Mouse (Mus musculus): ENCODE results near the gene Dse. TPM values are rescaled to one million over a fixed set of nuclear protein-coding genes. Genes with fewer than 3 reads are reported as not detected.
A peak's percentile ranks its signal among the peaks of the same experiment; 100 is the strongest.
"Not testable (repeated sequence)": the region's sequence is repeated elsewhere in the genome, so short reads cannot be mapped to it uniquely, and the experiment has no call there.

Gene Dse
- 10 to 100 TPM in 1 of 4 experiments, 1 to 10 TPM in 3; 8.0 to 10.5 (median 8.3) TPM for total RNA-seq (2022)

GRCm38 (mm10) chr10:34207503-34207850 is at the start of gene Dse:
Gene Dse, minus strand, starts transcription at chr10:34207715.
- DNase-seq (ENCODE audit: low spot score in 2 of 2) = peak in 1 of 2 experiments; percentile 3

- not testable (repeated sequence) for DNase-seq (ENCODE audit: low spot score in 2 of 2)
These were observed 45.3 kb upstream of the Dse start for GRCm38 (mm10) chr10:34252833-34253232.

GRCm38 (mm10) chr10:34249594-34249993 is 42.1 kb upstream of the Dse start:
- DNase-seq (ENCODE audit: low spot score in 2 of 2) = no peak

- DNase-seq (ENCODE audit: low spot score in 2 of 2) = no peak
These were observed 40.2 kb upstream of the Dse start for GRCm38 (mm10) chr10:34247757-34248156.

GRCm38 (mm10) chr10:34246106-34246505 is 38.6 kb upstream of the Dse start:
- no peak for DNase-seq (ENCODE audit: low spot score in 2 of 2)

- no peak for DNase-seq (ENCODE audit: low spot score in 2 of 2)
These were observed 37.2 kb upstream of the Dse start for GRCm38 (mm10) chr10:34244745-34245144.

GRCm38 (mm10) chr10:34238536-34238935 is 31.0 kb upstream of the Dse start:
- no peak for DNase-seq (ENCODE audit: low spot score in 2 of 2)

GRCm38 (mm10) chr10:34236569-34236968 is 29.1 kb upstream of the Dse start:
- DNase-seq (ENCODE audit: low spot score in 2 of 2) = no peak

- no peak for DNase-seq (ENCODE audit: low spot score in 2 of 2)
These were observed 27.9 kb upstream of the Dse start for GRCm38 (mm10) chr10:34235384-34235783.

- DNase-seq (ENCODE audit: low spot score in 2 of 2) = no peak
These were observed 26.6 kb upstream of the Dse start for GRCm38 (mm10) chr10:34233931-34234745.

GRCm38 (mm10) chr10:34233418-34233817 is 25.9 kb upstream of the Dse start:
- no peak for DNase-seq (ENCODE audit: low spot score in 2 of 2)

GRCm38 (mm10) chr10:34230121-34230675 is 22.7 kb upstream of the Dse start:
- no peak for DNase-seq (ENCODE audit: low spot score in 2 of 2)

- no peak for DNase-seq (ENCODE audit: low spot score in 2 of 2)
These were observed 22.0 kb upstream of the Dse start for GRCm38 (mm10) chr10:34229491-34229890.

- DNase-seq (ENCODE audit: low spot score in 2 of 2) = no peak
These were observed 16.1 kb upstream of the Dse start for GRCm38 (mm10) chr10:34223660-34224059.

GRCm38 (mm10) chr10:34221909-34222620 is 14.6 kb upstream of the Dse start:
- DNase-seq (ENCODE audit: low spot score in 2 of 2) = no peak

- DNase-seq (ENCODE audit: low spot score in 2 of 2) = no peak
These were observed 10.7 kb upstream of the Dse start for GRCm38 (mm10) chr10:34218191-34218590.

- DNase-seq (ENCODE audit: low spot score in 2 of 2) = no peak
These were observed 8.2 kb upstream of the Dse start for GRCm38 (mm10) chr10:34215667-34216066.

GRCm38 (mm10) chr10:34209951-34210350 is 2.4 kb upstream of the Dse start:
- no peak for DNase-seq (ENCODE audit: low spot score in 2 of 2)

GRCm38 (mm10) chr10:34208031-34208430 is 516 bp upstream of the Dse start:
- no peak for DNase-seq (ENCODE audit: low spot score in 2 of 2)

GRCm38 (mm10) chr10:34206783-34207502 is 572 bp downstream of the Dse start:
- peak in 1 of 2 experiments; percentile 24 for DNase-seq (ENCODE audit: low spot score in 2 of 2)

GRCm38 (mm10) chr10:34206436-34206782 is 1.1 kb downstream of the Dse start:
- DNase-seq (ENCODE audit: low spot score in 2 of 2) = no peak

GRCm38 (mm10) chr10:34205825-34206224 is 1.7 kb downstream of the Dse start:
- no peak for DNase-seq (ENCODE audit: low spot score in 2 of 2)

Measured in layer of hippocampus, adult 8-10 months (tissue).